Mouse (Mus musculus) frontal cortex, postnatal 10 days (tissue): ENCODE results near the gene M6pr.

Source experiments
- DNase-seq, 2 experiments: peaks; one replicate each; pipeline ENCODE4 v3.0.0; 2022; ENCODE audit warnings: low spot score in 2 of 2, mixed read lengths in 1 of 2

Gene M6pr

DNA sequence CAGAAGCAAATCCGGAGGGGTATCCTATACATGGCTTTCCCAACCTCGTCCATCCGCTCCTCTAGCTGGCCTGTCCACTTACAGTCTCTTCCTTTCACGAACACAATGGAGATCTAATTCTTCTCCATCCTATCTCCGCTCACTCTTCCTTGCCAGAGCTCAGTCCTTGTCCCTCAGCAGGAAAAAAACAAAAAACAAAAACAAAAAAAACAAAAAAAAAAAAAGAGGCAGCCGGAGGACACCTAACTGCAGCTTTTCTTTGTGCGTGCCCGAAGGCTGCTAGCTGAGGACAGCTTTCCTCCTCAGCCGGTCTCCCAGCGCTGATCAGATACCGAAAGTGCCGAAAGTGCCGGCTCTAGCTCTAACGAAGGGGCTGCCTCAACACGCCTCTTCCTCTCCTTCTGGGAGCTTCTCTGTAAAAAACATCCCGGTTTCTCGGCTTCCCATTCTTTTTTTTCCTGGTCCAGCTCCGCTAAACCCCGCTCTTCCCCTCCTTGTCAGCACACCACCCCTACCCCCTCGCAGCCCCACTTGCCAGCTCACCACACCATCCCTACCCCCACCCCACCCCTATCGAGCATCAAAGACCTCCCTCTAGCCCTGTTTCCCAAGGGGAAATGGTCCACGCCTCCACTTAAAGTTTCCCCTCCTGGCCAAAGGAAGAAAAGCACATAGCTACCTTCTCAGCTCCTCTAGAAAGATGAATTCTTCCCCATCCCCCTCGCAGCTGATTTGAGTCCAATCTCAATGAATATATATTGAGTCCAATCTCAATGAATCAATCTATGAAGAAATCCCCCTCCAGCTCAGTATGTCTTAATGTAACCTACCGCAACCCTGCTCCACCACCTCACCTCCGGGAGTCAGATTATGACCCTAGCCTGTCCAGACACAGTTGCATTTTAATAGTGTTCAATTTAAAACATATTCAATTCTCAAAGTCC is 11.0 kb upstream of the M6pr start:
- DNase-seq: no peak

GRCm38 (mm10) chr6:122298223-122298609 is 10.3 kb upstream of the M6pr start:
- no peak for DNase-seq

GRCm38 (mm10) chr6:122299621-122300133 is 8.8 kb upstream of the M6pr start:
- no peak for DNase-seq

- no peak for DNase-seq
Measured at GRCm38 (mm10) chr6:122302121-122302520, 6.4 kb upstream of the M6pr start.

DNA sequence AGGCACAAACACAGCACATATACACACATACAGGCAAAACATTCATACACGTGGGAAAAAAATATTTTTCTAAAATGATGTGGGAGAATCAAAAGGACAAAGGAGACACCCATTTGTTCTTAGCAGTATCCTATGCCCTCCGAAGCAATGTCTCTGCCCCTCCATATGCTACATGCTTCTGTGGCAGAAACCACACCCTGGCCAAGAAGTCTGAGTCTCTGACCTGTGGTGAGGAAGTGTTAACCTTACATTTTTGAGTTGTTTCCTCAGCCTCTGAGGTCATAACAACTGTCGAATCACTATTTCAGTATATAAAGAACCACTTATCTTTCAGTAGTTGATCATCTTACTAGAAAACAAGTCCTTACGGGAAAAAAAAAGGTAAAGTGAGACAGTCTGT is 5.9 kb upstream of the M6pr start:
- DNase-seq: no peak

- DNase-seq: no peak
Measured at GRCm38 (mm10) chr6:122303526-122303925, 5.0 kb upstream of the M6pr start.

DNA sequence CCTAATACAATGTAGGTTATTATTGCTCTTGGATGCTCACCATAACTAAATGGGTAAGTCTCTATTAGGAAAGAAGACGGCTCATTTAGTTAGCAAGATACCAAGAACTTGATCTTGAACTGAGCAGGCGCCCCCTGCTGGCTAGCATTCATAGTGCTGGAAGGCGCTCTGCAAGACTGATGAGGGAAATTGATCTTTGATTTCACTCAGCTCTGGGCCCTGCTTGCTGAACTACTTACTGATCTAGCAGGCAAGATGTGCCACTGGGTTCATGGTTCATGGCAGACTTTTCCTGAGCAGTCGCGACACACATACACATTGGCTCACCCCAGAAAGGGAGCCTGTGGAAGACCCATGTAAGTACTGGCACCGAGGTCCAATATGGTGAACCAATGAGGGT is 4.2 kb upstream of the M6pr start:
- peak; percentile 28 to 71 for DNase-seq

- no peak for DNase-seq
Measured at GRCm38 (mm10) chr6:122304790-122305555, 3.5 kb upstream of the M6pr start.

DNA sequence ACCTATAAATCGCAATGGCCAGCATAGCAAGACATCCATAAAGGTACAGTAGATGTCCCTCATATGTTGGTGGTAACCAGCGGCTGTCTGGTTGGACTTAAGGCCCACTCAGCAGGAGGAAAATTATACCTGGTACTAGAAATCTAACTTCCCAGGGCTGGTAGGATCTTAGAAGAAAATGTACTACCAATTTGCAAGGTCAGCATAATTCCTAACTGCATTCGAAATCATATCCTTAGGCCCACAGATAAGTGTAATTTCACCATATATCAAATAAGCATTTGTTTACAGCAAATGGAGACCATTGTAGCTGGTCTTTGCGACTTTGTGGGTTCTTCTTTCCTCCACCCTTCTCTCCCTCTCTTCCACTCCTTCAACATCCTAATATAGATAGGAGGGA is 1.8 kb upstream of the M6pr start:
- no peak for DNase-seq

DNA sequence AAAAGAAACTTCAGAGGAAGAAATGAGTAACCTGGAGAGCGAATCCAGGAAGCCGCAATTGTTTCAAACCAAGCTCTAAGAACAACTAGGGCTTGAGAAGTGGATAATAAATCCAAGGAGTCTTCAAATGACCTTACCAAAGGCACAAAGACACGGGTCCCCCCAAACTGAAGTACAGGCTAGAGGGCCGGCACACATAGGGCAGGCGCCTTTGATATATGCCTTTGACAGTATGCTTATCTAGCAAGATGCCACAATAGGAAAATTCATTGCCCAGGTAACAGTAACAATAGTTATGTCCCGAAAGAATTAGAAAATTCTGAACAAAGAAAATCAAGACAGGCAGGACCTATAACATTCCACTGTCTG is 400 bp upstream of the M6pr start:
- DNase-seq: no peak

DNA sequence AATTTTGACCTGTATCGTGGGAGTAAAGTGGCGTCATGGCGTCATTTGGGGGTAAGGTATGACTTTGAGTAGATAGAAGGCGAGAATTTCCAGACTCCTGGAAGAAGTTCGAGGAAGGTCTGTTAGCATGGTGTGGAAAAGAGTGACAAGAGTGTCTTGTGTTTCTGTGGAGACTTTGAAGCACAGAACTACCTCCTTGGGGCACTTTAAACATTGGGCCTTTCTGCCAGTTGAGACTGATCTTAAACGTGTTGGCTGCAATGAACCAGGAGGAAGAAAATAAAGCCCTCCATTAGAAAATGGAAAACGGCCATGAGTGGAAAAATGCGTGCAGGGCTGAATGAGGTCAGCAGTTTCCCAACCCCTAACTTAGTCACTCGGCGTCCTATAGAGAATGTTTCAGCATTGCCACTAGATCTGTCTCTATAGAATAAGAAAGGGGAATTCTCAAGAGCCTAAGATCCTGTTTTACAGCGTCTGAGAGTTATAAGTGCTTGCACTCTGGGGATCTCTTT is 983 bp downstream of the M6pr start:
- no peak for DNase-seq

DNA sequence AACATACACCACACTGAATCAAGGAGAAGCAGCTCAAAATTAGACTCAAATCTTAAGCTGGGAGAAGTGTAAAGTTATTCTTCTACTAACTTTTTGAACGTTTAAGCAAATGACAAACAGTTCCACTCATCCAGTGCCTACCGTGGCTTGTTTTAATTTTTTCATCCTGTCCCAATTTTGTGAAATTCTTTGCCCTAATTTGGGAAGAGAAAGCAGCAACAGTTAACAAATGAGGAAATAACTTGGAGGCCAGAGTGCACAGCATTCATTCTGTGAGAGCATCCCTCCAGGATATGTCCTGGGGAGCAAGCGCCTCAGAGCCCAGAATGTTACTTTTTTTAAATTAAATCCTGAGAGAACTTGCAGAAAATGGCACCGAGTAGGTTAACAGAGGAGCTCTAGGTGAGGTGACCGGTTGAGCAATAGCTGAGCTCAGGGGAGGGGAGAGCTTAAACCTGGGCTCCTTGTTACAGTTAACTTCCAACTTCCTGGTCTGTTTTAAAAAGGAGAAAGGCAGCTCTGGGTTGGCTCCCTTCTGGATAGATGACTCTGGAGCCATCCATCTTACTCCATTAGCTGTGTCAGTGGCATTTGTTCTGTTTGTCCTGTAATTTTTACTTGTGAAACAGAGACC is 1.8 kb downstream of the M6pr start:
- no peak for DNase-seq

DNA sequence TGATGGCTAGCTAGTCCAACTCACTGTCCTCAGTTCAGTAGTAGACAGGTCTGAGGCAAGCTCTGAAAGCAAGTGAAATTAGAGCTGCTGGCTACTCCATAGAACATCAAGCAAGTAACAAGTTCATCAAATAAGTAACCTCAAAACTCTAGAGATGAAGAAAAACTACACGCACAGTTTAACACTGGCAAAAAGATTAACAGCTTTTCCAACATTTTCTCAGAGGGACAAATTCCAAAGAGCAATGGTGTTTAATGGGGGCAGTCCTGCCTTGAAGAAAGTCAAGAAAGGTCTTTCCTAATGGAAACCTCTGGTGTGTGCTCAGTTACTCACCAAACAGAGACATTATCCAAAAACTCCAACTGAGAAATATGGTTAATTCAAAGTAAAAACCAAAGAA is 10.2 kb downstream of the M6pr start:
- DNase-seq: no peak

GRCm38 (mm10) chr6:122325361-122325975 is 16.9 kb downstream of the M6pr start:
- DNase-seq: no peak

DNA sequence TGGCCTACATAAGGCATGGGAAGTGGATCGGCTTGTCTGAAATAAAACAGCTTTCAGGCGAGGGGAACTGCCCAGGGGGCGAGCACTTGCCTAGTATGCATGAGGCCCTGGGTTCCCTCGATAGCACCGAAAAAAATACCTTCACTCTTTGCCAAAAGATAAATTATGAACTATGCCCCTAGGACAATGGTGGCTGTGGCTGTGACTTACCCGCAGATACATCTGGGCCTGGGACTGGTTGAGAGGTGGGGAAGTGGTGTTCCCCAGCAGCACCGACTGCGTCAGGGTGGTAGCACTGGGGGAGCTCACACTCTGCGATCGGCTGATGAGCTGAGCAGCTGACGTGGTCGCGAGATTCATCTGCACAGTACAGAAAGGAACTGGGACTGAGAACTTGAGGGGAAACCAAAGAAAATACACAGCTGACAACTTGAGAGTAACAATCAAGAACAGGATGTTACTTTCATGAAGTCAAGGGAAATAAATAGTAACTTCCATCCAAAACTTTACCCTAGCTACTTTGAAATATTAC is 24.6 kb downstream of the M6pr start:
- no peak for DNase-seq

GRCm38 (mm10) chr6:122334786-122335340 is 26.3 kb downstream of the M6pr start:
- no peak for DNase-seq

- DNase-seq: no peak
Measured at GRCm38 (mm10) chr6:122337546-122337945, 29.0 kb downstream of the M6pr start.

GRCm38 (mm10) chr6:122339047-122339647 is 30.6 kb downstream of the M6pr start:
- peak; percentile 44 to 66 for DNase-seq

GRCm38 (mm10) chr6:122339648-122340341 is 31.3 kb downstream of the M6pr start:
- DNase-seq: peak; percentile 66 to 86
